Mouse (Mus musculus): ENCODE measurements around the gene Grin2d. TPM values are rescaled to one million over a fixed set of nuclear protein-coding genes. Genes with fewer than 3 reads are reported as not detected.
"Not testable (repeated sequence)": the region's sequence is repeated elsewhere in the genome, so short reads cannot be mapped to it uniquely, and the experiment has no call there.

Gene Grin2d
- polyA plus RNA-seq, 1 experiment = 0.65 TPM

- Histone ChIP-seq H3ac (ENCODE audit: control insufficient read depth, insufficient read length) (no peak overlapping the region), H3K36me3 (ENCODE audit: control insufficient read depth, insufficient read depth) (peaks cover 3% of the 10 kb centered on the region), H3K79me2 (ENCODE audit: control insufficient read depth, insufficient read depth) (no peaks in the 10 kb centered on the region), H3K27me3 (ENCODE audit: control insufficient read depth, insufficient read depth, insufficient read length) (no peaks in the 10 kb centered on the region), H3K4me2 (ENCODE audit: low read depth) (no peak overlapping the region), H3K4me3 (no peak overlapping the region)
- no peak for TF ChIP-seq MYOG (IDR thresholded peaks at IDR 0.05; ENCODE audit: control insufficient read depth in 1 of 3, insufficient read depth in 1 of 3, insufficient read length in 2 of 3, low read depth in 2 of 3)
- no peak for TF ChIP-seq SRF (IDR thresholded peaks at IDR 0.05; ENCODE audit: control insufficient read depth, insufficient read length, low read depth)
- no peak for TF ChIP-seq REST (IDR thresholded peaks at IDR 0.05; ENCODE audit: insufficient read depth, insufficient read length)
- TF ChIP-seq TCF3 (IDR thresholded peaks at IDR 0.05; ENCODE audit: insufficient read length, low read depth) = no peak
- no peak for TF ChIP-seq TCF12 (IDR thresholded peaks at IDR 0.05; ENCODE audit: insufficient read depth, poor library complexity, severe bottlenecking)
- TF ChIP-seq POLR2AphosphoS2 (IDR thresholded peaks at IDR 0.05; ENCODE audit: insufficient read length, low read depth) = no peak
- TF ChIP-seq USF1 (IDR thresholded peaks at IDR 0.05; ENCODE audit: low read depth) = no peak
- no peak for TF ChIP-seq E2F4 (IDR thresholded peaks at IDR 0.05; ENCODE audit: insufficient read depth)
- no peak for TF ChIP-seq MAX (IDR thresholded peaks at IDR 0.05; ENCODE audit: low read depth)
- no peak for TF ChIP-seq POLR2A (IDR thresholded peaks at IDR 0.05; ENCODE audit: insufficient read length, low read depth)
- TF ChIP-seq MYOD1 (IDR thresholded peaks at IDR 0.05; ENCODE audit: control insufficient read depth in 1 of 3, insufficient read length in 2 of 3, low read depth in 2 of 3) = no peak
- no peak for TF ChIP-seq CEBPB (IDR thresholded peaks at IDR 0.05; ENCODE audit: insufficient read depth, poor library complexity, severe bottlenecking)
Measured at GRCm38 (mm10) chr7:45909145-45909544, 31.0 kb upstream of the Grin2d start.

- H3K79me2 ChIP-seq (ENCODE audit: control insufficient read depth, insufficient read depth) = no peaks in the 10 kb centered on the region
- H3K36me3 ChIP-seq (ENCODE audit: control insufficient read depth, insufficient read depth) = peaks cover 3% of the 10 kb centered on the region
- H3ac ChIP-seq (ENCODE audit: control insufficient read depth, insufficient read length) = no peak overlapping the region
- H3K4me2 ChIP-seq (ENCODE audit: low read depth) = no peak overlapping the region
- no peak for TF ChIP-seq TCF12 (IDR thresholded peaks at IDR 0.05; ENCODE audit: insufficient read depth, poor library complexity, severe bottlenecking)
- no peak for TF ChIP-seq MYOD1 (IDR thresholded peaks at IDR 0.05; ENCODE audit: control insufficient read depth in 1 of 3, insufficient read length in 2 of 3, low read depth in 2 of 3)
- TF ChIP-seq POLR2A (IDR thresholded peaks at IDR 0.05; ENCODE audit: insufficient read length, low read depth) = no peak
- no peak for TF ChIP-seq MYOG (IDR thresholded peaks at IDR 0.05; ENCODE audit: control insufficient read depth in 1 of 3, insufficient read depth in 1 of 3, insufficient read length in 2 of 3, low read depth in 2 of 3)
- H3K4me3 ChIP-seq = no peak overlapping the region
- H3K27me3 ChIP-seq (ENCODE audit: control insufficient read depth, insufficient read depth, insufficient read length) = no peaks in the 10 kb centered on the region
Measured at GRCm38 (mm10) chr7:45908384-45908783, 30.2 kb upstream of the Grin2d start.

GRCm38 (mm10) chr7:45906622-45907021 is 28.4 kb upstream of the Grin2d start:
- no peak overlapping the region for H3K4me3 ChIP-seq
- TF ChIP-seq TCF3 (IDR thresholded peaks at IDR 0.05; ENCODE audit: insufficient read length, low read depth) (no peak), REST (IDR thresholded peaks at IDR 0.05; ENCODE audit: insufficient read depth, insufficient read length) (no peak), USF1 (IDR thresholded peaks at IDR 0.05; ENCODE audit: low read depth) (no peak), POLR2AphosphoS2 (IDR thresholded peaks at IDR 0.05; ENCODE audit: insufficient read length, low read depth) (no peak), SRF (IDR thresholded peaks at IDR 0.05; ENCODE audit: control insufficient read depth, insufficient read length, low read depth) (no peak), MYOG (IDR thresholded peaks at IDR 0.05; ENCODE audit: control insufficient read depth in 1 of 3, insufficient read depth in 1 of 3, insufficient read length in 2 of 3, low read depth in 2 of 3) (no peak), MAX (IDR thresholded peaks at IDR 0.05; ENCODE audit: low read depth) (no peak), TCF12 (IDR thresholded peaks at IDR 0.05; ENCODE audit: insufficient read depth, poor library complexity, severe bottlenecking) (no peak), POLR2A (IDR thresholded peaks at IDR 0.05; ENCODE audit: insufficient read length, low read depth) (no peak), MYOD1 (IDR thresholded peaks at IDR 0.05; ENCODE audit: control insufficient read depth in 1 of 3, insufficient read length in 2 of 3, low read depth in 2 of 3) (no peak)
- H3K36me3 ChIP-seq (ENCODE audit: control insufficient read depth, insufficient read depth) = peaks cover 3% of the 10 kb centered on the region
- H3ac ChIP-seq (ENCODE audit: control insufficient read depth, insufficient read length) = no peak overlapping the region
- H3K79me2 ChIP-seq (ENCODE audit: control insufficient read depth, insufficient read depth) = no peaks in the 10 kb centered on the region
- H3K4me2 ChIP-seq (ENCODE audit: low read depth) = no peak overlapping the region
- H3K27me3 ChIP-seq (ENCODE audit: control insufficient read depth, insufficient read depth, insufficient read length) = no peaks in the 10 kb centered on the region

- H3K79me2 ChIP-seq (ENCODE audit: control insufficient read depth, insufficient read depth) = no peaks in the 10 kb centered on the region
- H3K4me3 ChIP-seq = no peak overlapping the region
- H3ac ChIP-seq (ENCODE audit: control insufficient read depth, insufficient read length) = no peak overlapping the region
- TF ChIP-seq POLR2AphosphoS2 (IDR thresholded peaks at IDR 0.05; ENCODE audit: insufficient read length, low read depth) (no peak), REST (IDR thresholded peaks at IDR 0.05; ENCODE audit: insufficient read depth, insufficient read length) (no peak), MYOD1 (IDR thresholded peaks at IDR 0.05; ENCODE audit: control insufficient read depth in 1 of 3, insufficient read length in 2 of 3, low read depth in 2 of 3) (no peak), E2F4 (IDR thresholded peaks at IDR 0.05; ENCODE audit: insufficient read depth) (no peak), TCF3 (IDR thresholded peaks at IDR 0.05; ENCODE audit: insufficient read length, low read depth) (no peak), MYOG (IDR thresholded peaks at IDR 0.05; ENCODE audit: control insufficient read depth in 1 of 3, insufficient read depth in 1 of 3, insufficient read length in 2 of 3, low read depth in 2 of 3) (no peak), MAX (IDR thresholded peaks at IDR 0.05; ENCODE audit: low read depth) (no peak), SRF (IDR thresholded peaks at IDR 0.05; ENCODE audit: control insufficient read depth, insufficient read length, low read depth) (no peak), TCF12 (IDR thresholded peaks at IDR 0.05; ENCODE audit: insufficient read depth, poor library complexity, severe bottlenecking) (no peak), CEBPB (IDR thresholded peaks at IDR 0.05; ENCODE audit: insufficient read depth, poor library complexity, severe bottlenecking) (no peak), USF1 (IDR thresholded peaks at IDR 0.05; ENCODE audit: low read depth) (no peak), POLR2A (IDR thresholded peaks at IDR 0.05; ENCODE audit: insufficient read length, low read depth) (no peak)
- H3K27me3 ChIP-seq (ENCODE audit: control insufficient read depth, insufficient read depth, insufficient read length) = no peaks in the 10 kb centered on the region
- no peaks in the 10 kb centered on the region for H3K36me3 ChIP-seq (ENCODE audit: control insufficient read depth, insufficient read depth)
- H3K4me2 ChIP-seq (ENCODE audit: low read depth) = no peak overlapping the region
Measured at GRCm38 (mm10) chr7:45902481-45903002, 24.4 kb upstream of the Grin2d start.

DNA sequence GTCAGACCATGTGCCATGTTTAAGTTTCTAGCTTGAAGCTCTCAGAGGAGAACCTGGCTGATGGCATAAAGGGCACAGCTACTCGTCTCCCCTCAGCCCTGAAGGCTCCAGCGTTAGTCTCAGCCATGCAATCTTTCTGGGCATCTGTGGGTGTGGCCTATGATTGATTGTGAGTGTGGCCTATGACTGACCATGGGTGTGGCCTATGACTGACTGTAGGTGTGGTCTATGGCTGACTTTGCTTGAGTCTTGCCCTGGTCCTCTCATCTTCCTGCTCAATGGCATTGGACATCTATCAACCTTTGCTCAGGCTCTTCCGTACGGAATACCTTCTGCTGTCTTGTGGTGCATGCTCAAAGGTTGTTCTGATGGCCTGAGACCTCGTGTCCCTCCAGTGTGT is 23.4 kb upstream of the Grin2d start:
- Histone ChIP-seq H3K79me2 (ENCODE audit: control insufficient read depth, insufficient read depth) (no peaks in the 10 kb centered on the region), H3ac (ENCODE audit: control insufficient read depth, insufficient read length) (no peak overlapping the region), H3K27me3 (ENCODE audit: control insufficient read depth, insufficient read depth, insufficient read length) (no peaks in the 10 kb centered on the region), H3K4me3 (no peak overlapping the region), H3K36me3 (ENCODE audit: control insufficient read depth, insufficient read depth) (no peaks in the 10 kb centered on the region), H3K4me2 (ENCODE audit: low read depth) (no peak overlapping the region)
- TF ChIP-seq TCF3 (IDR thresholded peaks at IDR 0.05; ENCODE audit: insufficient read length, low read depth) = no peak
- no peak for TF ChIP-seq E2F4 (IDR thresholded peaks at IDR 0.05; ENCODE audit: insufficient read depth)
- TF ChIP-seq CEBPB (IDR thresholded peaks at IDR 0.05; ENCODE audit: insufficient read depth, poor library complexity, severe bottlenecking) = no peak
- TF ChIP-seq TCF12 (IDR thresholded peaks at IDR 0.05; ENCODE audit: insufficient read depth, poor library complexity, severe bottlenecking) = no peak
- TF ChIP-seq REST (IDR thresholded peaks at IDR 0.05; ENCODE audit: insufficient read depth, insufficient read length) = no peak
- TF ChIP-seq MYOG (IDR thresholded peaks at IDR 0.05; ENCODE audit: control insufficient read depth in 1 of 3, insufficient read depth in 1 of 3, insufficient read length in 2 of 3, low read depth in 2 of 3) = no peak
- no peak for TF ChIP-seq POLR2AphosphoS2 (IDR thresholded peaks at IDR 0.05; ENCODE audit: insufficient read length, low read depth)
- no peak for TF ChIP-seq SRF (IDR thresholded peaks at IDR 0.05; ENCODE audit: control insufficient read depth, insufficient read length, low read depth)
- no peak for TF ChIP-seq USF1 (IDR thresholded peaks at IDR 0.05; ENCODE audit: low read depth)
- TF ChIP-seq POLR2A (IDR thresholded peaks at IDR 0.05; ENCODE audit: insufficient read length, low read depth) = no peak
- no peak for TF ChIP-seq MYOD1 (IDR thresholded peaks at IDR 0.05; ENCODE audit: control insufficient read depth in 1 of 3, insufficient read length in 2 of 3, low read depth in 2 of 3)
- TF ChIP-seq MAX (IDR thresholded peaks at IDR 0.05; ENCODE audit: low read depth) = no peak

DNA sequence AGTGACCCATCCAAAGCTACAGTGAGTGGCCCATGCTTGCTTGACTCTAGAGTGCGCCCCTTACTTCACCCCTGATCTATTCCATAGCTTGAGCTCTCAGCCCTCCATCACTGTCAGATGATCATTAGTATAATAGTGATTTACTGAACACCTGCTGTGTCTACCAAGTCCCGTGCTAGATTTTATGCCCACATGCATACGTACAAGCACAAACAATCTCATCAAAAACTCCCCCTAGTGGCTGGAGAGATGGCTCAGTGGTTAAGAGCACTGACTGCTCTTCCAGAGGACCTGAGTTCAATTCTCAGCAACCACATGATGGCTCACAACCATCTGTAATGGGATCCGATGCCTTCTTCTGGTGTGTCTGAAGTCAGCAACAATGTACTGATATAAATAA is 19.9 kb upstream of the Grin2d start:
- peak overlapping the region; percentile 95 for H3K4me2 ChIP-seq (ENCODE audit: low read depth)
- H3K36me3 ChIP-seq (ENCODE audit: control insufficient read depth, insufficient read depth); H3ac ChIP-seq (ENCODE audit: control insufficient read depth, insufficient read length); H3K79me2 ChIP-seq (ENCODE audit: control insufficient read depth, insufficient read depth); H3K27me3 ChIP-seq (ENCODE audit: control insufficient read depth, insufficient read depth, insufficient read length): not testable (repeated sequence)
- peak overlapping the region; percentile 66 for H3K4me3 ChIP-seq

All from myocyte (in vitro differentiated cells).